Mouse (Mus musculus) left cerebral cortex, postnatal 36 days (tissue): Measurements from ENCODE around the gene Gckr. TPM values are rescaled to one million over a fixed set of nuclear protein-coding genes. Genes with fewer than 3 reads are reported as not detected.

Source experiments
- DNase-seq, 2 experiments: peaks; one replicate each; pipeline ENCODE4 v3.0.0; 2021 to 2022; ENCODE audit warnings: low spot score in 2 of 2, mixed read lengths in 1 of 2
- intact Hi-C: fragments of 180-260 bp; cut with DNase I; formaldehyde crosslinking; loops from one replicate; pipeline ENCODE4 v1.15.1; 2025
- total RNA-seq, 2 experiments: library from RNA; stranded (reverse); gene quantifications; 2 replicates each; pipeline ENCODE4 v1.2.3; 2021

Gene Gckr
- under 1 TPM in 1 of 2 experiments, not detected in 1; 0.25 TPM for total RNA-seq

- intact Hi-C loops = no loop called here
- DNase-seq = no peak
Observed at GRCm38 (mm10) chr5:31297047-31297757, at the start of gene Gckr. Gene Gckr, plus strand, starts transcription at chr5:31297443.

GRCm38 (mm10) chr5:31250716-31251115 is 46.5 kb upstream of the Gckr start:
- DNase-seq = no peak
- intact Hi-C loops = no loop called here

GRCm38 (mm10) chr5:31251541-31252101 is 45.6 kb upstream of the Gckr start, which contains the start of gene Krtcap3:
Gene Krtcap3, plus strand, starts transcription at chr5:31251691.
- intact Hi-C loops = no loop called here
- peak in 1 of 2 experiments; percentile 43 for DNase-seq

GRCm38 (mm10) chr5:31252151-31252550 is 45.1 kb upstream of the Gckr start:
- peak in 1 of 2 experiments; percentile 17 for DNase-seq
- intact Hi-C loops = no loop called here

- intact Hi-C loops = no loop called here
- no peak for DNase-seq
Observed at GRCm38 (mm10) chr5:31252795-31253545, 44.3 kb upstream of the Gckr start.

GRCm38 (mm10) chr5:31253806-31254205 is 43.4 kb upstream of the Gckr start:
- no peak for DNase-seq
- intact Hi-C loops = no loop called here

GRCm38 (mm10) chr5:31254452-31254851 is 42.8 kb upstream of the Gckr start:
- no peak for DNase-seq
- intact Hi-C loops = no loop called here

- intact Hi-C loops = no loop called here
- no peak for DNase-seq
Observed at GRCm38 (mm10) chr5:31254901-31255300, 42.3 kb upstream of the Gckr start.

GRCm38 (mm10) chr5:31255381-31255780 is 41.9 kb upstream of the Gckr start:
- no peak for DNase-seq
- intact Hi-C loops = no loop called here

GRCm38 (mm10) chr5:31255971-31256370 is 41.3 kb upstream of the Gckr start:
- no peak for DNase-seq
- intact Hi-C loops = no loop called here

- intact Hi-C loops = no loop called here
- DNase-seq = no peak
Observed at GRCm38 (mm10) chr5:31257616-31258015, 39.6 kb upstream of the Gckr start.

- intact Hi-C loops = no loop called here
- DNase-seq = no peak
Observed at GRCm38 (mm10) chr5:31266101-31266500, 31.1 kb upstream of the Gckr start.

- DNase-seq = no peak
- intact Hi-C loops = no loop called here
Observed at GRCm38 (mm10) chr5:31267686-31268085, 29.6 kb upstream of the Gckr start.

GRCm38 (mm10) chr5:31273018-31273417 is 24.2 kb upstream of the Gckr start:
- DNase-seq = no peak
- intact Hi-C loops = no loop called here

- DNase-seq = no peak
- intact Hi-C loops = no loop called here
Observed at GRCm38 (mm10) chr5:31279245-31279988, 17.8 kb upstream of the Gckr start.

- intact Hi-C loops = no loop called here
Observed at GRCm38 (mm10) chr5:31288225-31288624, 9.0 kb upstream of the Gckr start.

GRCm38 (mm10) chr5:31288655-31289054 is 8.6 kb upstream of the Gckr start:
- intact Hi-C loops = no loop called here
- no peak for DNase-seq

More at GRCm38 (mm10) chr5:31288225-31288624, 9.0 kb upstream of the Gckr start:
- DNase-seq = no peak

- intact Hi-C loops = loop anchor here (2.0 to 5.0 kb wide), 2 partner anchors 49 to 178 kb away; partner anchors contain the start of genes Gm9970 and Nrbp1
- DNase-seq = no peak
Observed at GRCm38 (mm10) chr5:31289626-31290230, 7.5 kb upstream of the Gckr start.
